Mouse (Mus musculus) inflammation-experienced regulatory T-cells, adult 6 months (primary cell): ENCODE measurements around the gene Phyh. TPM values are rescaled to one million over a fixed set of nuclear protein-coding genes. Genes with fewer than 3 reads are reported as not detected.

Experiments used
- polyA plus RNA-seq, 3 experiments: library from polyadenylated mRNA; unstranded; fragments of 100-300 nt; shearing (Covaris generic); gene quantifications; one replicate each; pipeline ENCODE4 v1.2.1; 2017

Gene Phyh
- polyA plus RNA-seq, 3 experiments from 2014 or later: 86.3 to 122 (median 97.5) TPM

Other genes with a start within 250 kb of the Phyh start
- gene Bend7, start 201.2 kb upstream of the Phyh start, polyA plus RNA-seq: not detected
- 10 to 100 TPM; 21.2 to 42.3 (median 23.3) TPM for gene Sephs1, start 37.5 kb upstream of the Phyh start, polyA plus RNA-seq
- not detected for gene Ucma, start 57.1 kb downstream of the Phyh start, polyA plus RNA-seq
- 10 to 100 TPM in 1 of 3 experiments, 1 to 10 TPM in 2; 3.2 to 20.8 (median 3.5) TPM for gene Mcm10, start 93.8 kb downstream of the Phyh start, polyA plus RNA-seq
- 1 to 10 TPM in 2 of 3 experiments, under 1 TPM in 1; 0.78 to 4.6 (median 1.5) TPM for gene Optn, start 145.0 kb downstream of the Phyh start, polyA plus RNA-seq
- gene Ccdc3, start 218.8 kb downstream of the Phyh start, polyA plus RNA-seq: not detected